Comparison of ENCODE assay signal across 17 mouse cellular contexts in the genomic region with DNA sequence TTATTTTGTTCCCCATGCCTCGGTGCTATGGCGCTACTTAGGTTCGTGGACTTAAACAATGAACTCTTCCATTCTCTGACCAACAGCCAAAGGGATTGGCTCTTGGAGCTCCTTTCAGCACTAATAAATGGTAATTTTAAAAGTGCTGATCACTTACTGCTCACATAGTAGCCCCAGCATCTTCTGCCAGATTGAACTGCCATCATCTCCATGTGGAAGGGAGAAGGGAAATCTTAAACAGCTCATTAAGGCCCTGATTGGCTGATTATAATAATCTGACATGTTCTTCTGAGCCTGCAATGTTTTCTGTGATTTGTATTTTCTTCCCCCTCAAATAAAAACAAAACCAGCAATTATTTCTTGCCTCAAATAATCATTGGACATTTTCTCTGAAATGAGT. TPM values are rescaled to one million over a fixed set of nuclear protein-coding genes. Genes with fewer than 3 reads are reported as not detected.
"Had no signal": no experiment of that assay in that cellular context is flagged by ENCODE, and none has a peak within 500 bp of the region (broad histone marks: within the 10 kb centered on the region; RNA-seq: fewer than 3 reads in every experiment).

No protein-coding gene starts in this region.

- H3K9me3 ChIP-seq: midbrain, embryonic 13.5 days; midbrain, embryonic 15.5 days; neural tube, embryonic 12.5 days; stomach, embryonic 15.5 days had no signal

- H3K4me2 ChIP-seq: lung, embryonic 14.5 days; midbrain, embryonic 11.5 days; midbrain, embryonic 13.5 days; midbrain, embryonic 15.5 days; neural tube, embryonic 12.5 days; stomach, embryonic 15.5 days had no signal

- DNase-seq: liver, postnatal 0 days; lung, embryonic 14.5 days; lung, postnatal 14 days; lung, postnatal 36 days; right cerebral cortex, postnatal 14 days; thymus, adult 2 months; thymus, postnatal 25 days; thymus, postnatal 4 days had no signal

- H3K4me1 ChIP-seq: megakaryocyte, embryonic 14.5 days; midbrain, embryonic 15.5 days; neural tube, embryonic 12.5 days; stomach, embryonic 15.5 days had no signal

- H3K9ac ChIP-seq: liver, postnatal 0 days; lung, embryonic 14.5 days; midbrain, embryonic 13.5 days; midbrain, embryonic 15.5 days; neural tube, embryonic 12.5 days; stomach, embryonic 15.5 days had no signal

- ATAC-seq: liver, postnatal 0 days; midbrain, embryonic 13.5 days; midbrain, embryonic 15.5 days had no signal

- H3K36me3 ChIP-seq: midbrain, embryonic 13.5 days; midbrain, embryonic 15.5 days; neural tube, embryonic 12.5 days; stomach, embryonic 15.5 days had no signal

- H3K4me3 ChIP-seq: megakaryocyte, embryonic 14.5 days; midbrain, embryonic 13.5 days; midbrain, embryonic 15.5 days; neural tube, embryonic 12.5 days; stomach, embryonic 15.5 days had no signal

- H3K27ac ChIP-seq: macrophage; midbrain, embryonic 13.5 days; midbrain, embryonic 15.5 days; neural tube, embryonic 12.5 days; stomach, embryonic 15.5 days; stomach, postnatal 0 days had no signal

- H3K27me3 ChIP-seq: megakaryocyte, embryonic 14.5 days; midbrain, embryonic 13.5 days; midbrain, embryonic 15.5 days; neural tube, embryonic 12.5 days; stomach, embryonic 15.5 days had no signal

RNA-seq across cellular contexts. Expression of a gene that starts 29.2 kb away (rescaled TPM):
- total RNA-seq: monocyte, adult 5-6 weeks had no signal
